Mouse (Mus musculus) heart, embryonic 12.5 days (tissue): ENCODE results near the gene Defb28. TPM values are rescaled to one million over a fixed set of nuclear protein-coding genes. Genes with fewer than 3 reads are reported as not detected.

Experiments
- ATAC-seq: fragments of 200-750 bp; cut with Nextera tagmentation; 2 replicates; pipeline ENCODE4 v1.8.0; 2017; ENCODE audit warnings: moderate TSS enrichment, moderate library complexity; ENCODE audit not compliant: insufficient number of reproducible peaks, low FRiP score
- H3K27ac ChIP-seq: fragments of 300-500 bp; sonication (generic); 2 replicates; pipeline ENCODE4 v1.5.1; 2016; ENCODE audit warnings: mild to moderate bottlenecking, moderate library complexity; ENCODE audit not compliant: poor library complexity, severe bottlenecking
- H3K27me3 ChIP-seq: fragments of 300-500 bp; sonication (generic); replicated peaks from 2 replicates; pipeline ENCODE4 v1.6.1; 2016; ENCODE audit warnings: mild to moderate bottlenecking, moderate library complexity
- H3K36me3 ChIP-seq: fragments of 300-500 bp; sonication (generic); 2 replicates; pipeline ENCODE4 v1.6.1; 2016; ENCODE audit warnings: mild to moderate bottlenecking, moderate library complexity
- H3K4me1 ChIP-seq: fragments of 300-500 bp; sonication (generic); replicated peaks from 2 replicates; pipeline ENCODE4 v1.6.1; 2016; ENCODE audit warnings: mild to moderate bottlenecking
- H3K4me2 ChIP-seq: fragments of 300-500 bp; sonication (generic); 2 replicates; pipeline ENCODE4 v1.6.1; 2016; ENCODE audit warnings: mild to moderate bottlenecking, moderate library complexity
- H3K4me3 ChIP-seq: fragments of 300-500 bp; sonication (generic); 2 replicates; pipeline ENCODE4 v1.5.1; 2016; ENCODE audit warnings: mild to moderate bottlenecking
- H3K9ac ChIP-seq: fragments of 300-500 bp; sonication (generic); 2 replicates; pipeline ENCODE4 v1.6.1; 2016; ENCODE audit warnings: mild to moderate bottlenecking, moderate library complexity
- H3K9me3 ChIP-seq: fragments of 300-500 bp; sonication (generic); replicated peaks from 2 replicates; pipeline ENCODE4 v1.6.1; 2016; ENCODE audit warnings: mild to moderate bottlenecking, moderate library complexity
- WGBS: fragments of 180-500 bp; shearing (Covaris S2); methylation state at CpG from one replicate; pipeline ENCODE4 v1.1.7; 2016; 5-methylcytosine and 5-hydroxymethylcytosine counted together
- polyA plus RNA-seq: library from polyadenylated mRNA; unstranded; fragments of >200 nt; fragmentation: Nextera tagmentation; extraction: Ambion mirVana; gene quantifications from 2 replicates; pipeline ENCODE4 v1.2.1, GENCODE M21; 2016

Defb28 gene
- polyA plus RNA-seq, 1 experiment from 2014 or later, result not detected

DNA sequence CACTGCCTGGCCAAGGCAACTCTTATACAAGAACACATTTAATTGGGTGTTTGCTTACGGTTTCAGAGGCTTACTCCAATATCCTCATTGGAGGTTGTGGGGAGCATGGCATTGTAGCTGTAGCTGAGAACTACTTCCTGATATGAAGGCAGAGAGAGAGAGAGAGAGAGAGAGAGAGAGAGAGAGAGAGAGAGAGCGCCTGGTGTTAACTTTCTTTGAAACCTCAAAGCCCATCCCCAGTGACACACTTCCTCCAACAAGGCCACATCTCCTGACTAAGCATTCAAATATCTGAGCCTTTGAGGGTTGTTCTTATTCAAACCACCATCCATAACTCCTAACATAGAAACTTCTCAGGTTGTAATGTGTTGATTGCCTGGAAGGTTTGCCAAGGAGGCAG lies 14.1 kb upstream of the Defb28 start:
- Histone ChIP-seq H3K9me3 (no peaks in the 10 kb centered on the region), H3K4me3 (no peak overlapping the region), H3K36me3 (no peaks in the 10 kb centered on the region), H3K9ac (no peak overlapping the region), H3K4me1 (no peaks in the 10 kb centered on the region), H3K27ac (no peak overlapping the region), H3K4me2 (no peak overlapping the region), H3K27me3 (no peaks in the 10 kb centered on the region)
- 62% methylated on average over 2 of the region's 2 CpGs for whole genome bisulfite sequencing
- ATAC-seq, result no peak

DNA sequence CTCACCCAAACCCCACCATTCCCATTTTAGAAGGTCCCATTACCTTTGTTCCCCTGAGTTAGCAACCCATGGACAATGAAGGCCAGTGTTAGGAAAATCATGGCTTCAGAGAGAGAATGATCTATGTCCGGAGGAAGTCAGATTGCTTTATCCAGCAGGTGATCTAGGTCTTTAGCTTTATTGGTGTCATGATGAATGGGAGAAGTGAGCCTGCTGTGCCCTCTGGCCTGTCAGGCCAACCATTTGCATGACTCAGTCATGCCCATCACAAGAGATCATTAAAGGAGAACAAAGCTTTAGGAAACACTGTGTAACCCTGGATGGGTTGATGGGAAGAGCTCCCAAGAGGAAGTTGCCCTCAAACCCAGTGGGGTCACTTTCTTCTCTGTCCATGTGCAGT lies 6.5 kb upstream of the Defb28 start, which contains the start of gene Defb26:
TSS of gene Defb26 (minus strand) at position 101 of the 400 bp plus-strand sequence.
- Histone ChIP-seq H3K27me3 (no peaks in the 10 kb centered on the region), H3K4me1 (no peaks in the 10 kb centered on the region), H3K27ac (no peak within 1 kb of the TSS), H3K4me3 (no peak within 1 kb of the TSS), H3K4me2 (no peak within 1 kb of the TSS), H3K36me3 (no peaks in the 10 kb centered on the region), H3K9me3 (no peaks in the 10 kb centered on the region), H3K9ac (no peak within 1 kb of the TSS)
- WGBS, result 82% methylated on average over 1 of the region's 1 CpGs
- ATAC-seq, result no peak

DNA sequence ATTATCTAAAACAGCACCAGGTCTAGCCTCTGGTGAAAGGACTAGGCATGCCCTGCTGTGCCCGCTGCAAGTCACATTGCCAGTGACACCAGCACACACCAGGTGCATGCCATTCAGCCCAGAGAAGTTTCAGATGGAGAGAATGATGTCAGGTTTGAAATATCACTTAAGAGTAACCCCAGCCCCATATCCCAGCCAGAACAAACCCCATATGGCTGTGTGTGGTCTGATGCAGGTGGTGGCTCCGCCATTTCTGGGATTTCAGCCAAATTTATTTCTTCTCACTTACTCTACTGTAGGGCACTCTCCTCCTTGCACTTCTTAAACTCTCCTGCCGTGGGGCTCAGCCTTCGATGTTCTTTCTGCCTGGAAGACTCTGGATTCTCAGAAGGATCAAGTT lies 2.0 kb upstream of the Defb28 start:
- H3K4me1 ChIP-seq, result no peaks in the 10 kb centered on the region
- no peak overlapping the region for H3K4me2 ChIP-seq
- no peak overlapping the region for H3K27ac ChIP-seq
- 0 out of 2 replicates have a peak, but pooled peaks cover 3% of the 10 kb centered on the region for H3K27me3 ChIP-seq
- 73% methylated on average over 4 of the region's 4 CpGs for WGBS
- H3K9ac ChIP-seq, result no peak overlapping the region
- no peak overlapping the region for H3K4me3 ChIP-seq
- H3K36me3 ChIP-seq, result no peaks in the 10 kb centered on the region
- no peaks in the 10 kb centered on the region for H3K9me3 ChIP-seq
- ATAC-seq, result no peak

GRCm38 (mm10) chr2:152539944-152540710 lies 22.1 kb downstream of the Defb28 start, which contains the start of gene Defb29:
Gene Defb29 (minus strand): TSS chr2:152540098.
- WGBS, result 51% methylated on average over 13 of the region's 13 CpGs
- H3K9me3 ChIP-seq, result peaks cover 4% of the 10 kb centered on the region
- H3K27ac ChIP-seq, result no peak within 1 kb of the TSS
- H3K4me1 ChIP-seq, result 0 out of 2 replicates have a peak, but pooled peaks cover 3% of the 10 kb centered on the region
- no peak for ATAC-seq
- H3K36me3 ChIP-seq, result no peaks in the 10 kb centered on the region
- no peak within 1 kb of the TSS for H3K4me2 ChIP-seq
- no peak within 1 kb of the TSS for H3K9ac ChIP-seq
- no peak within 1 kb of the TSS for H3K4me3 ChIP-seq
- no peaks in the 10 kb centered on the region for H3K27me3 ChIP-seq

DNA sequence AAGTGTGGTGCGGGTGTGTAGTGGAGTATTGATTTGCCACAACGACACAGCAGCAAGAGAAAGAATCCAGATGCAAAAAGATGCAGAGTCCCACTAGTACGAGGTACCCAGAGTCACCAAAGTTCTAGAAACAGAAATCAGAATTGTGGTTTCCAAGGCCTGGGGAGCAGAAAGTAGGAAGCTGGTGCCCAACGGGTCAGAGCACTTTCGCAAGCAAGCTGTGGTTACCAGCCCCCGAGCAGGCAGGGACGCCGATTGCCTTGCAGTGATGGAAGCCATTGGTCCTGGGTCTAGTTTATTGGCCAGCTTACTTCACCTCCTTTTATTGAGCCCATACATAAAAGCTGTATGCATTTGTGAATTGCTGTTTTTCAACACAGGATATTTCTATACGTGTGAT lies 23.9 kb downstream of the Defb28 start:
- 78% methylated on average over 9 of the region's 9 CpGs for WGBS
- Histone ChIP-seq H3K4me3 (no peak overlapping the region), H3K27me3 (no peaks in the 10 kb centered on the region), H3K4me2 (no peak overlapping the region), H3K4me1 (0 out of 2 replicates have a peak, but pooled peaks cover 3% of the 10 kb centered on the region), H3K9me3 (peaks cover 4% of the 10 kb centered on the region), H3K9ac (no peak overlapping the region), H3K27ac (no peak overlapping the region), H3K36me3 (no peaks in the 10 kb centered on the region)
- no peak for ATAC-seq

GRCm38 (mm10) chr2:152542897-152543296 lies 24.8 kb downstream of the Defb28 start:
- Histone ChIP-seq H3K9me3 (peaks cover 4% of the 10 kb centered on the region), H3K4me3 (no peak overlapping the region), H3K4me2 (no peak overlapping the region), H3K27me3 (no peaks in the 10 kb centered on the region), H3K36me3 (no peaks in the 10 kb centered on the region), H3K27ac (no peak overlapping the region), H3K4me1 (0 out of 2 replicates have a peak, but pooled peaks cover 3% of the 10 kb centered on the region), H3K9ac (no peak overlapping the region)
- ATAC-seq, result no peak
- 74% methylated on average over 2 of the region's 2 CpGs for WGBS

GRCm38 (mm10) chr2:152543478-152543877 lies 25.4 kb downstream of the Defb28 start:
- Histone ChIP-seq H3K36me3 (no peaks in the 10 kb centered on the region), H3K27me3 (no peaks in the 10 kb centered on the region), H3K4me1 (0 out of 2 replicates have a peak, but pooled peaks cover 3% of the 10 kb centered on the region), H3K9me3 (peaks cover 4% of the 10 kb centered on the region), H3K27ac (no peak overlapping the region), H3K9ac (no peak overlapping the region), H3K4me3 (no peak overlapping the region), H3K4me2 (no peak overlapping the region)
- no peak for ATAC-seq
- 58% methylated on average over 4 of the region's 4 CpGs for WGBS

GRCm38 (mm10) chr2:152544691-152545090 lies 26.6 kb downstream of the Defb28 start:
- Histone ChIP-seq H3K4me3 (no peak overlapping the region), H3K27me3 (no peaks in the 10 kb centered on the region), H3K4me1 (0 out of 2 replicates have a peak, but pooled peaks cover 3% of the 10 kb centered on the region), H3K4me2 (no peak overlapping the region), H3K36me3 (no peaks in the 10 kb centered on the region), H3K9ac (no peak overlapping the region), H3K9me3 (peaks cover 4% of the 10 kb centered on the region), H3K27ac (no peak overlapping the region)
- peak; percentile 33; the same call in 1 of the 2 replicates for ATAC-seq
- WGBS, result 31% methylated on average over 4 of the region's 4 CpGs

- Histone ChIP-seq H3K27me3 (no peaks in the 10 kb centered on the region), H3K27ac (no peak overlapping the region), H3K4me1 (0 out of 2 replicates have a peak, but pooled peaks cover 3% of the 10 kb centered on the region), H3K36me3 (no peaks in the 10 kb centered on the region), H3K4me2 (no peak overlapping the region), H3K4me3 (no peak overlapping the region), H3K9ac (no peak overlapping the region), H3K9me3 (no peaks in the 10 kb centered on the region)
- no peak for ATAC-seq
- 74% methylated on average over 5 of the region's 5 CpGs for WGBS
Measured at GRCm38 (mm10) chr2:152548124-152548523, 30.1 kb downstream of the Defb28 start.

DNA sequence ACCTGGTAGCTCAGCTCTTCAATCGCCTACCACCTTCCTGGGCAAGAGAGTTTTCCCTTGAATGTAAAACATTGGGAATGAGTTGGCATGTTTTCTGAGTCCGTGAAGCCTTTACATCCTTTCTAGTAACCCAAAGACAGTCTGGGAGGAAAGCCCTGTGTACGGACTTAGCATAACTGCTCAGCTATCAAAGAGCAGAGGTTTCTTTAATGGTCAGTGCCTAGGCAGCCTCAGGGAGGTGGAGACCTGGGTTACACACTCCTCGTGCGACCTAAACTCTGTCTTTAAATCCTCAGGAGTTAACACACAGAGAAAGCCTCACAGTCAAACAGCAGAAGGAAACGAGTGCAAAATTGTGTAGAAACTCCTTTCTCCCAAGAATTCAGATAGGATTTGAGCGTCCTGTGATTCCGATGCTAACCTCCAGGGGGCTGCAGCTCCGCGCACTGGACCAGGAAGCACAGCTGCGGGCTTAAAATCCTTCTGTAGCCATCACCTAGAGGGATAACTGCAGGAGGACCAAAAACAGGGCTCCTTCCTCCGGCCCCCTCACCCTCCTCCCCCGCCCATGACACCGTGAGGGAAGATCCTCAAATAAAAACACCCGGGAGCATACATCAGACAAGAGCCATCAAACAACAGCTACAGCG lies 35.8 kb downstream of the Defb28 start:
- Histone ChIP-seq H3K36me3 (no peaks in the 10 kb centered on the region), H3K4me2 (peak overlapping the region; percentile 44), H3K4me1 (no peaks in the 10 kb centered on the region), H3K4me3 (no peak overlapping the region), H3K9me3 (no peaks in the 10 kb centered on the region), H3K9ac (no peak overlapping the region), H3K27ac (no peak overlapping the region), H3K27me3 (no peaks in the 10 kb centered on the region)
- WGBS, result 11% methylated on average over 16 of the region's 16 CpGs
- no peak for ATAC-seq

DNA sequence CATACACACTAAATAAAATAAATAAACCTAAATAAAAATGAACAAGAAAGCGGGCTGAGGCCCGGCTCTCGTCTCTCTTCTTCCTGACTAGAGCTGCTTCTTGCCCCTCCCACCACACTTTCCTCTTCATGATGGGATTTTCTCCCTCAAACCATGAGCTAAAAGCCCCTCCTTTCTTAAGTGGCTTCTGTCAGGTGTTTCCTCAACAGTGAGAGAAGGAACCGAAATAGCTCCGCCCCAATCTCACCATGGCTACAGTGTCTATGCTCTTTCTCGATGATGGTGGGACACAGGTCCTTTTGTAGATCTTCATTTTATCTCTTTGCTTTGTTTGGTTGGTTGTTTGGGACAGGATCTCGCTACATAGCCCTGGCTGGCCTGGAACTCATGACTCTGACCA lies 38.6 kb downstream of the Defb28 start:
- H3K9me3 ChIP-seq, result no peaks in the 10 kb centered on the region
- H3K27me3 ChIP-seq, result no peaks in the 10 kb centered on the region
- 81% methylated on average over 7 of the region's 7 CpGs for WGBS
- H3K36me3 ChIP-seq, result no peaks in the 10 kb centered on the region
- H3K27ac ChIP-seq, result no peak overlapping the region
- no peak overlapping the region for H3K4me3 ChIP-seq
- ATAC-seq, result no peak
- no peak overlapping the region for H3K9ac ChIP-seq
- H3K4me2 ChIP-seq, result no peak overlapping the region
- H3K4me1 ChIP-seq, result no peaks in the 10 kb centered on the region
